Mouse (Mus musculus) forebrain, embryonic 12.5 days (tissue): ENCODE data around the gene Hadh. TPM values are rescaled to one million over a fixed set of nuclear protein-coding genes. Genes with fewer than 3 reads are reported as not detected.

Experiments
- ATAC-seq: fragments of 200-750 bp; cut with Nextera tagmentation; 2 replicates; pipeline ENCODE4 v1.8.0; 2017; ENCODE audit warnings: moderate TSS enrichment; ENCODE audit not compliant: low FRiP score
- H3K27ac ChIP-seq: fragments of 300-500 bp; sonication (generic); 2 replicates; pipeline ENCODE4 v1.5.1; 2016; ENCODE audit warnings: mild to moderate bottlenecking
- H3K27me3 ChIP-seq: fragments of 300-500 bp; sonication (generic); 2 replicates; pipeline ENCODE4 v1.6.1; 2016; ENCODE audit warnings: mild to moderate bottlenecking
- H3K36me3 ChIP-seq: fragments of 300-500 bp; sonication (generic); replicated peaks from 2 replicates; pipeline ENCODE4 v1.6.1; 2016; ENCODE audit warnings: mild to moderate bottlenecking
- H3K4me1 ChIP-seq: fragments of 300-500 bp; sonication (generic); 2 replicates; pipeline ENCODE4 v1.6.1; 2016
- H3K4me2 ChIP-seq: fragments of 300-500 bp; sonication (generic); 2 replicates; pipeline ENCODE4 v1.6.1; 2016; ENCODE audit warnings: mild to moderate bottlenecking, moderate library complexity
- H3K4me3 ChIP-seq: fragments of 300-500 bp; sonication (generic); replicated peaks from 2 replicates; pipeline ENCODE4 v1.5.1; 2016; ENCODE audit warnings: mild to moderate bottlenecking
- H3K9ac ChIP-seq: fragments of 300-500 bp; sonication (generic); 2 replicates; pipeline ENCODE4 v1.6.1; 2016; ENCODE audit warnings: mild to moderate bottlenecking
- H3K9me3 ChIP-seq: fragments of 300-500 bp; sonication (generic); 2 replicates; pipeline ENCODE4 v1.6.1; 2016
- WGBS: fragments of 180-500 bp; shearing (Covaris S2); methylation state at CpG from one replicate; pipeline ENCODE4 v1.1.7; 2016; 5-methylcytosine and 5-hydroxymethylcytosine counted together
- polyA plus RNA-seq: library from polyadenylated mRNA; unstranded; fragments of >200 nt; fragmentation: Nextera tagmentation; extraction: Ambion mirVana; gene quantifications from 2 replicates; pipeline ENCODE4 v1.2.1, GENCODE M21; 2016

Hadh gene
- 46.6 and 55.3 TPM in 2 replicates for polyA plus RNA-seq

GRCm38 (mm10) chr3:131271559-131272373, at the start of gene Hadh:
Gene Hadh (minus strand): TSS chr3:131272101.
- peak within 1 kb of the TSS; percentile 71 for H3K9ac ChIP-seq
- H3K27ac ChIP-seq, result peak within 1 kb of the TSS; percentile 39; the same call in 1 of the 2 replicates
- peak within 1 kb of the TSS; percentile 65 for H3K4me3 ChIP-seq
- H3K9me3 ChIP-seq, result no peaks in the 10 kb centered on the region
- peak; percentile 94 for ATAC-seq
- no peaks in the 10 kb centered on the region for H3K36me3 ChIP-seq
- H3K27me3 ChIP-seq, result no peaks in the 10 kb centered on the region
- peaks cover 17% of the 10 kb centered on the region for H3K4me1 ChIP-seq
- peak within 1 kb of the TSS; percentile 87 for H3K4me2 ChIP-seq
- under 1% methylated on average over 53 of the region's 54 CpGs for WGBS

GRCm38 (mm10) chr3:131320184-131320583, 48.3 kb upstream of the Hadh start:
- Histone ChIP-seq H3K4me1 (peaks cover 9% of the 10 kb centered on the region), H3K9ac (no peak overlapping the region), H3K36me3 (no peaks in the 10 kb centered on the region), H3K4me2 (no peak overlapping the region), H3K9me3 (no peaks in the 10 kb centered on the region), H3K4me3 (no peak overlapping the region), H3K27me3 (no peaks in the 10 kb centered on the region; the same call in 1 of the 2 replicates), H3K27ac (no peak overlapping the region)
- WGBS, result 8% methylated on average over 3 of the region's 3 CpGs
- ATAC-seq, result no peak

GRCm38 (mm10) chr3:131318211-131318610, 46.3 kb upstream of the Hadh start:
- Histone ChIP-seq H3K9me3 (no peaks in the 10 kb centered on the region), H3K4me1 (peaks cover 9% of the 10 kb centered on the region), H3K9ac (no peak overlapping the region), H3K27me3 (no peaks in the 10 kb centered on the region; the same call in 1 of the 2 replicates), H3K36me3 (no peaks in the 10 kb centered on the region), H3K27ac (no peak overlapping the region), H3K4me3 (no peak overlapping the region), H3K4me2 (no peak overlapping the region)
- 54% methylated on average over 2 of the region's 2 CpGs for WGBS
- no peak for ATAC-seq

- WGBS, result 76% methylated on average over 1 of the region's 1 CpGs
- Histone ChIP-seq H3K36me3 (no peaks in the 10 kb centered on the region), H3K9me3 (no peaks in the 10 kb centered on the region), H3K9ac (no peak overlapping the region), H3K4me3 (no peak overlapping the region), H3K27me3 (no peaks in the 10 kb centered on the region; the same call in 1 of the 2 replicates), H3K27ac (no peak overlapping the region), H3K4me2 (no peak overlapping the region), H3K4me1 (peaks cover 9% of the 10 kb centered on the region)
- ATAC-seq, result no peak
Observed at GRCm38 (mm10) chr3:131317126-131317525, 45.2 kb upstream of the Hadh start.

GRCm38 (mm10) chr3:131315957-131316510, 44.1 kb upstream of the Hadh start:
- peaks cover 9% of the 10 kb centered on the region for H3K4me1 ChIP-seq
- H3K27me3 ChIP-seq, result no peaks in the 10 kb centered on the region; the same call in 1 of the 2 replicates
- 49% methylated on average over 4 of the region's 4 CpGs for WGBS
- no peaks in the 10 kb centered on the region for H3K9me3 ChIP-seq
- no peak overlapping the region for H3K27ac ChIP-seq
- no peak overlapping the region for H3K4me2 ChIP-seq
- no peak overlapping the region for H3K9ac ChIP-seq
- H3K36me3 ChIP-seq, result no peaks in the 10 kb centered on the region
- ATAC-seq, result 0 out of 2 replicates have a peak, but pooled peaks have one; percentile 17
- no peak overlapping the region for H3K4me3 ChIP-seq

- Histone ChIP-seq H3K27ac (no peak overlapping the region), H3K9ac (no peak overlapping the region), H3K4me1 (peaks cover 9% of the 10 kb centered on the region), H3K4me2 (no peak overlapping the region), H3K9me3 (peaks cover 8% of the 10 kb centered on the region; the same call in 1 of the 2 replicates), H3K27me3 (no peaks in the 10 kb centered on the region), H3K4me3 (no peak overlapping the region), H3K36me3 (no peaks in the 10 kb centered on the region)
- WGBS, result 93% methylated on average over 9 of the region's 9 CpGs
- no peak for ATAC-seq
Observed at GRCm38 (mm10) chr3:131312340-131312739, 40.4 kb upstream of the Hadh start.

- no peak overlapping the region for H3K4me3 ChIP-seq
- 0 out of 2 replicates have a peak, but pooled peaks cover 1% of the 10 kb centered on the region for H3K4me1 ChIP-seq
- no peak for ATAC-seq
- H3K9ac ChIP-seq, result no peak overlapping the region
- WGBS, result 90% methylated on average over 4 of the region's 4 CpGs
- no peaks in the 10 kb centered on the region for H3K27me3 ChIP-seq
- peaks cover 8% of the 10 kb centered on the region; the same call in 1 of the 2 replicates for H3K9me3 ChIP-seq
- no peak overlapping the region for H3K27ac ChIP-seq
- no peak overlapping the region for H3K4me2 ChIP-seq
- H3K36me3 ChIP-seq, result no peaks in the 10 kb centered on the region
Observed at GRCm38 (mm10) chr3:131310572-131310971, 38.7 kb upstream of the Hadh start.

- Histone ChIP-seq H3K4me3 (no peak overlapping the region), H3K9ac (no peak overlapping the region), H3K36me3 (no peaks in the 10 kb centered on the region), H3K4me1 (no peaks in the 10 kb centered on the region), H3K9me3 (peaks cover 8% of the 10 kb centered on the region; the same call in 1 of the 2 replicates), H3K27ac (no peak overlapping the region), H3K27me3 (0 out of 2 replicates have a peak, but pooled peaks cover 5% of the 10 kb centered on the region), H3K4me2 (no peak overlapping the region)
- 88% methylated on average over 3 of the region's 3 CpGs for WGBS
- no peak for ATAC-seq
Observed at GRCm38 (mm10) chr3:131307811-131308210, 35.9 kb upstream of the Hadh start.

GRCm38 (mm10) chr3:131306255-131306654, 34.4 kb upstream of the Hadh start:
- Histone ChIP-seq H3K4me3 (no peak overlapping the region), H3K36me3 (no peaks in the 10 kb centered on the region), H3K4me2 (no peak overlapping the region), H3K9ac (no peak overlapping the region), H3K9me3 (peaks cover 8% of the 10 kb centered on the region; the same call in 1 of the 2 replicates), H3K27ac (no peak overlapping the region), H3K4me1 (peaks cover 5% of the 10 kb centered on the region; the same call in 1 of the 2 replicates), H3K27me3 (peaks cover 11% of the 10 kb centered on the region; the same call in 1 of the 2 replicates)
- ATAC-seq, result no peak
- 87% methylated on average over 7 of the region's 7 CpGs for WGBS

GRCm38 (mm10) chr3:131303320-131303714, 31.4 kb upstream of the Hadh start:
- ATAC-seq, result peak; percentile 33
- Histone ChIP-seq H3K4me2 (peak overlapping the region; percentile 84), H3K27me3 (peaks cover 12% of the 10 kb centered on the region; the same call in 1 of the 2 replicates), H3K27ac (no peak overlapping the region), H3K36me3 (no peaks in the 10 kb centered on the region), H3K9ac (peak overlapping the region; percentile 61; the same call in 1 of the 2 replicates), H3K4me3 (peak overlapping the region; percentile 69), H3K4me1 (peaks cover 5% of the 10 kb centered on the region; the same call in 1 of the 2 replicates), H3K9me3 (no peaks in the 10 kb centered on the region)
- 18% methylated on average over 5 of the region's 5 CpGs for WGBS

- H3K4me2 ChIP-seq, result peak within 1 kb of the TSS; percentile 84
- H3K9ac ChIP-seq, result peak within 1 kb of the TSS; percentile 61
- H3K4me3 ChIP-seq, result peak within 1 kb of the TSS; percentile 69
- peak; percentile 99 for ATAC-seq
- H3K36me3 ChIP-seq, result no peaks in the 10 kb centered on the region
- peaks cover 5% of the 10 kb centered on the region; the same call in 1 of the 2 replicates for H3K4me1 ChIP-seq
- H3K27ac ChIP-seq, result peak within 1 kb of the TSS; percentile 54; the same call in 1 of the 2 replicates
- WGBS, result under 1% methylated on average over 71 of the region's 71 CpGs
- peaks cover 12% of the 10 kb centered on the region; the same call in 1 of the 2 replicates for H3K27me3 ChIP-seq
- H3K9me3 ChIP-seq, result no peaks in the 10 kb centered on the region
Observed at GRCm38 (mm10) chr3:131302452-131303319, 30.8 kb upstream of the Hadh start, which contains the start of gene Cyp2u1. Gene Cyp2u1 (minus strand): TSS chr3:131303227.
